Mouse (Mus musculus) layer of hippocampus, adult 2 months (tissue): ENCODE measurements around the gene Chic2. TPM values are rescaled to one million over a fixed set of nuclear protein-coding genes. Genes with fewer than 3 reads are reported as not detected.

ENCODE experiments used
- DNase-seq, 2 experiments: peaks; one replicate each; pipeline ENCODE4 v3.0.0; 2022; ENCODE audit warnings: low spot score in 2 of 2
- H3K27ac ChIP-seq: fragments of 200-600 bp; 2 replicates; pipeline ENCODE4 v1.8.1; 2022
- H3K4me3 ChIP-seq: fragments of 200-600 bp; 2 replicates; pipeline ENCODE4 v1.8.1; 2022; ENCODE audit warnings: mild to moderate bottlenecking
- CTCF ChIP-seq: fragments of 200-600 bp; conservative IDR thresholded peaks from 2 replicates; pipeline ENCODE4 v1.8.1; 2022; ENCODE audit warnings: antibody characterized with exemption, mild to moderate bottlenecking, moderate library complexity
- total RNA-seq, 2 experiments: library from RNA; stranded (reverse); gene quantifications; 2 replicates each; pipeline ENCODE4 v1.2.3; 2021

Gene Chic2
- total RNA-seq, 2 experiments from 2014 or later: 18.7 to 19.4 TPM

GRCm38 (mm10) chr5:74984101-74984500, 60.5 kb downstream of the Chic2 start:
- H3K27ac ChIP-seq: no peak overlapping the region
- no peak for TF ChIP-seq CTCF
- DNase-seq: no peak
- H3K4me3 ChIP-seq: no peak overlapping the region

DNA sequence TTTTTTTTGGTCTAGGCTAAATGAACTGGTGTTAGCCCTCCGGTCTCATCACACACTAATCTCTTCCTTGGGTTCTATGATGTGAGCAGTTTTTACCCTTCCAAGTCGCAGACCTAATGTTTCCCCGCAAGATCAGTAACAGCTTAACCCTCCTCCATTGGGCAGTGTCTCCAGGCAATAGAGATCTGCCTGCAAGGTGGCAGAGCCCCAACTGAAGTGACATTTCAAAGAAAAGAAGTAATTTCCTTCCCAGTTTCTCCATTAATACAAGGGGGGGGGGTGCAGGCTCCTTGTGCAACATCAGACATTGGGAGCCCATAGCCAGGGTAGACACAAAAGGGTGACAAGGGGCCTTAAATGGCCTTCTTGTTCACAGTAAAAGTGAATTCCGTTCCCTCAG, 64.0 kb downstream of the Chic2 start:
- no peak for TF ChIP-seq CTCF
- Histone ChIP-seq H3K4me3 (no peak overlapping the region), H3K27ac (no peak overlapping the region)
- DNase-seq: no peak

DNA sequence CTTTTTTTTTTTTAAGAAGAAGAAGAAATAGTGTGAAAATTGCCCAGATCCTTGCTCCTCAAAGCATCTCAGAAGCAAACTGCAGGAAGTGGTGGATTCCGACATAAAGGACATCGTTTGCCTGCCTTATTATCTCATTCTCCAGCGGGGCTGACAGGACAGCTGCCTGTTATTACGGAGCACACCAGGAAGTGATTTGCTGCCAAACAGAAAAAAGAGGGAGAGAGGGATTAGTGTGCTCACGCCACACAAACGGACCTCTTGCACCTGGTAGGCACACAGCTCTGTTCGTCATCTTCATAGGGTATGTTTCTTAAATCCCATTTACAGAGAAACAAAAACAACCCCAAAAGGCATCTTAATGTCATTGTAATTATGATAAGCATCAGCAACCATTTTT, 64.4 kb downstream of the Chic2 start:
- Histone ChIP-seq H3K27ac (no peak overlapping the region), H3K4me3 (no peak overlapping the region)
- no peak for TF ChIP-seq CTCF
- DNase-seq: no peak

GRCm38 (mm10) chr5:74979586-74979985, 65.0 kb downstream of the Chic2 start:
- no peak overlapping the region for H3K27ac ChIP-seq
- TF ChIP-seq CTCF: no peak

DNA sequence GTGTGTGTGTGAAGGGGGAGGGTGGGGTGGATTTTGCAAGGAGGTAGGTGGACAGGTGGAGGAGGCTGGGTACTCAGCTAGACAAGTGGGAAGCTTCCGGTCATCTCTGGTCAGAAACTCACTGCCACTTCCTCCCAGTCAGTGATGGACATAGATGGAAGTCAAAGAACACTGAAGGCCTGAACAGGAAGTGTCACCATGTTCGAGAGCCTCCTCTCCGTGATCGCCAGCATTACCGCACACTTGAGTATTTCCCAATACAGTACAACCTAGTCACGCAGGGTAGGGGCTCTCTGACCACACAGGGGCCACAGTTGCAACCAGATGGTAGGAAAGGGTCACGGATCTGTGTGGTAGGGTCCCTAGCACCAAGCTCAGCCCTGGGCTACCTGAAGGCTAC, 69.1 kb downstream of the Chic2 start:
- TF ChIP-seq CTCF: no peak
- no peak for DNase-seq
- no peak overlapping the region for H3K27ac ChIP-seq
- no peak overlapping the region for H3K4me3 ChIP-seq

More at GRCm38 (mm10) chr5:74979586-74979985, 65.0 kb downstream of the Chic2 start:
- no peak for DNase-seq
- H3K4me3 ChIP-seq: no peak overlapping the region

DNA sequence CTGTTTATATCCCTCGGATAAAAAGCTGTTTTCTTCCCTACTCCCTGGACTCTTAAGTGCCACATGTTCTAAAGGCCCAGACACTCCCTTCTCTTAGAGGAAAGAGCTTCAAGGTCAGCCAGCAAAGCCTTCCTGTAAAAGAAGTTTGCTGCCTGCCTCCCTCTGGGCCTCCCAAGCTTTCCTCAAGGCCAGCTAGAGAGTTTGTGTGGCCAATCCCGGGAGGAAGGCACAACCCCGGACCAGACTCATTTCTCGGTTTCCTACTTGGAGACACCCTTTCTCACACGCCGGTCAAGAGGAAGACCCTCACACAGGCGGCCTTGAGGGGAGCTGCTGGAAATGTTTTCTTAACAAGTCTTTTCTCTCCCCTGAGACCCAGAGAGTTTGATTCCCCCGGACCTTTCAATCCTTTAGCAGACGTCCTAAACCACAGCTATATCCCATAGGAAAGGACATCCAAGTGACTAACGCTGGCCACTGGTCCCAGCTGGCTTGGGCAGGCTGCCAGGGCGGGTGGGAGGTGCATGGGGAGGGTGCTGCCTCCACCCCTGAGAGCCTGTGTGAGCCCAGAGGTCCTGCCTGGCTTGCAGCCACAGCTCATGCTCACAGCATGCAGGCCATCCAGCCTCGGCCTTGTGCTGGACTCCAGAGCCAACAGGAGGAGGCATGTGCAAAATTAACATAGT, 69.7 kb downstream of the Chic2 start:
- H3K4me3 ChIP-seq: no peak overlapping the region
- no peak for TF ChIP-seq CTCF
- peak in 1 of 2 experiments; percentile 22 for DNase-seq
- no peak overlapping the region for H3K27ac ChIP-seq

GRCm38 (mm10) chr5:74974061-74974581, 70.5 kb downstream of the Chic2 start:
- Histone ChIP-seq H3K27ac (no peak overlapping the region), H3K4me3 (no peak overlapping the region)
- no peak for DNase-seq
- no peak for TF ChIP-seq CTCF

GRCm38 (mm10) chr5:74971418-74971817, 73.2 kb downstream of the Chic2 start:
- Histone ChIP-seq H3K27ac (no peak overlapping the region), H3K4me3 (no peak overlapping the region)
- TF ChIP-seq CTCF: no peak
- no peak for DNase-seq

DNA sequence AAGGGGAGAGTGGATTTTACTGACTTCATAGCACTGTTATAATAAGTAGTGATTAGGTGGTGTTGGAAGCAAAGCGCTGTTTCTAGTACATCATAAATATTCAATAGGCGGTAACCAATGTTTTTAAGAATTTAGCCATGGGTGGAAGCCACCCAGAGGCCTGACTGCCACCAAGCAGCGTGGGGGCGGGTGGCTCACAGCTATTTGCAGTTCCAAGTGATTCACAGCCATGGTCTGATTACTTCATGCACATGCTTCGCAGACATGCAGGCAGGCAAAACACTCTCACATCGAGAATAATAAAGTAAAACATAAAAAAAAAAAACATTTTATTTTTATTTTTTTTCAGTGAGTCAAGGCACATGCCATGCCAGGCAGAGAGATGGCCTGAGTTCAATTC, 75.2 kb downstream of the Chic2 start:
- no peak for DNase-seq
- no peak for TF ChIP-seq CTCF
- Histone ChIP-seq H3K4me3 (no peak overlapping the region), H3K27ac (no peak overlapping the region)

DNA sequence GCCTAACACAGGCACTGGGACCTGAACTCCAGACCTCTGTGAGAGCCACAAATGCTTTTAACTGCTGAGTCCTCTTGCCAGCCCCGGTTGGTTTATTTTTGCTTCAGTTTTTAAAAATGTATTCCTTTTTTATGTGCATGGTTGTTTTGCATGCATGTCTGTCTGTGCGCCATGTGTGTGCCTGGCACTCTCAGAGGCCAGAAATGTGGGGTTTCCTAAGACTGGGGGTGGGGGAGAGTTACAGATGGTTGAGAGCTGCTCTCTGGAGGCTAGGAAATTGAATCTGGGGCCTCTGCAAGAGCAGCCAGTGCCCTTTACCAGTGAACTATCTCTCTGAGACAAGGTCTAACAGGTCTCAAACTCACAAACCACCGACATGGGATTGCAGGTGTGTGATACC, 76.7 kb downstream of the Chic2 start:
- H3K27ac ChIP-seq: no peak overlapping the region
- DNase-seq: no peak
- TF ChIP-seq CTCF: no peak
- no peak overlapping the region for H3K4me3 ChIP-seq

DNA sequence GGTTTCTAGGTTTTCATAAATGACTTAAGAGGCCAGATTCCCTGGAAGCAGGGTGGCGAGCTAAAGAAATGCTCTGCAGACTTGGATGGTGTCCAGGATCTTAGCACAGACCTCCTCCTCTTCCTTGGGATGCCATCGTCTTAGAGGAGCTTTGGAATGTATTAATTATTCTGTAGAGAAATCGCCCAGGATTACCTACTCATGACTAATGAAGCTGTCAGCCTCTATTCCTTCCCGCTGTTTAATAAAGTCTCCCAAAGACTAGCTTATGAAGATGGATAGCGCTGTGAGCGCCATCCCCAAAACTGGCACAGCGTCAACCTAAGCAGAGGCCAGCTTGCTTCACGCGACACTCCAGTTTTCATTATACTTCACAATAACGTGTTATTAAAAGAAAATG, 77.7 kb downstream of the Chic2 start:
- Histone ChIP-seq H3K27ac (no peak overlapping the region), H3K4me3 (no peak overlapping the region)
- DNase-seq: no peak
- no peak for TF ChIP-seq CTCF

- no peak overlapping the region for H3K4me3 ChIP-seq
- DNase-seq: no peak
- no peak overlapping the region for H3K27ac ChIP-seq
- TF ChIP-seq CTCF: no peak
These were observed 81.8 kb downstream of the Chic2 start for GRCm38 (mm10) chr5:74962771-74963170.

GRCm38 (mm10) chr5:74960840-74961543, 83.6 kb downstream of the Chic2 start:
- peak in 1 of 2 experiments; percentile 49 for DNase-seq
- Histone ChIP-seq H3K4me3 (no peak overlapping the region), H3K27ac (no peak overlapping the region)
- TF ChIP-seq CTCF: peak; percentile 84

GRCm38 (mm10) chr5:74960306-74960705, 84.3 kb downstream of the Chic2 start:
- no peak for TF ChIP-seq CTCF
- no peak overlapping the region for H3K27ac ChIP-seq
- no peak overlapping the region for H3K4me3 ChIP-seq
- no peak for DNase-seq
